In genomic region chr17:65648371-65649174, GRCm38 (mm10) we compare ENCODE assay signal across 17 mouse cellular contexts. TPM values are rescaled to one million over a fixed set of nuclear protein-coding genes. Genes with fewer than 3 reads are reported as not detected.
A peak's percentile ranks its signal among the peaks of the same experiment; 100 is the strongest.
DNase-seq lines count a peak whose midpoint lies in the region; ATAC-seq and TF ChIP-seq lines count a peak whose summit lies in the region.
"Had no signal": no experiment of that assay in that cellular context is flagged by ENCODE, and none has a peak within 500 bp of the region (broad histone marks: within the 10 kb centered on the region; RNA-seq: fewer than 3 reads in every experiment).

No protein-coding gene starts in this region.

- no peak overlapping the region for H3K4me2 ChIP-seq in intestine, postnatal 0 days (replicated peaks; ENCODE audit: low read depth)
- H3K4me2 ChIP-seq in intestine, embryonic 15.5 days (replicated peaks): no peak overlapping the region
- H3K4me2 ChIP-seq: hindbrain, embryonic 12.5 days; limb, embryonic 12.5 days had no signal

- peak; percentile 43 for DNase-seq in ovary, postnatal 36 days (ENCODE audit: low spot score)
- DNase-seq in ovary, postnatal 14 days (ENCODE audit: low spot score): no peak
- peak; percentile 86 for DNase-seq in adrenal gland, adult 8-10 months
- no peak for DNase-seq in gastrocnemius, adult 18-20 months (ENCODE audit: low spot score)
- no peak for DNase-seq in kidney, adult 9 months
- DNase-seq: cerebellum, adult 9-10 months; kidney, postnatal 10 days; lung, adult 2 months had no signal

- H3K27me3 ChIP-seq in intestine, postnatal 0 days (replicated peaks; ENCODE audit: control insufficient read depth, insufficient read depth, low read length): no peaks in the 10 kb centered on the region
- H3K27me3 ChIP-seq in intestine, embryonic 15.5 days (replicated peaks): no peaks in the 10 kb centered on the region
- H3K27me3 ChIP-seq: CH12.LX; hindbrain, embryonic 12.5 days; limb, embryonic 12.5 days had no signal

- no peak for TF ChIP-seq CTCF in intestine, postnatal 0 days (IDR thresholded peaks at IDR 0.05; ENCODE audit: low read depth)

- no peak overlapping the region for H3K4me3 ChIP-seq in intestine, postnatal 0 days (ENCODE audit: low read depth, low read length)
- H3K4me3 ChIP-seq in intestine, embryonic 15.5 days (replicated peaks): no peak overlapping the region
- H3K4me3 ChIP-seq: forebrain, embryonic 10.5 days; hindbrain, embryonic 12.5 days; limb, embryonic 12.5 days had no signal

- H3K27ac ChIP-seq in intestine, postnatal 0 days (ENCODE audit: low read depth, low read length): no peak overlapping the region
- H3K27ac ChIP-seq in intestine, embryonic 15.5 days: no peak overlapping the region
- H3K27ac ChIP-seq: forebrain, embryonic 10.5 days; hindbrain, embryonic 12.5 days; limb, embryonic 12.5 days had no signal

- no peaks in the 10 kb centered on the region for H3K4me1 ChIP-seq in intestine, postnatal 0 days (replicated peaks; ENCODE audit: control insufficient read depth, insufficient read depth, low read length)
- no peaks in the 10 kb centered on the region; the same call in 1 of the 2 replicates for H3K4me1 ChIP-seq in intestine, embryonic 15.5 days (replicated peaks)
- H3K4me1 ChIP-seq: hindbrain, embryonic 12.5 days had no signal

- peak; percentile 33; the same call in 1 of the 2 replicates for ATAC-seq in intestine, postnatal 0 days
- no peak for ATAC-seq in intestine, embryonic 15.5 days

- no peak overlapping the region for H3K9ac ChIP-seq in intestine, postnatal 0 days (ENCODE audit: low read depth, low read length)
- H3K9ac ChIP-seq in intestine, embryonic 15.5 days: no peak overlapping the region
- H3K9ac ChIP-seq: hindbrain, embryonic 12.5 days; limb, embryonic 12.5 days had no signal

- WGBS in intestine, postnatal 0 days: 81% methylated on average over 9 of the region's 9 CpGs
- WGBS in intestine, embryonic 15.5 days: 82% methylated on average over 9 of the region's 9 CpGs

- H3K36me3 ChIP-seq in intestine, postnatal 0 days (ENCODE audit: control insufficient read depth, insufficient read depth): no peaks in the 10 kb centered on the region
- H3K36me3 ChIP-seq in intestine, embryonic 15.5 days: no peaks in the 10 kb centered on the region

- no peaks in the 10 kb centered on the region for H3K9me3 ChIP-seq in intestine, postnatal 0 days (ENCODE audit: control insufficient read depth)
- no peaks in the 10 kb centered on the region for H3K9me3 ChIP-seq in intestine, embryonic 15.5 days
- H3K9me3 ChIP-seq: forebrain, embryonic 10.5 days; hindbrain, embryonic 12.5 days; limb, embryonic 12.5 days had no signal

RNA-seq across cellular contexts. Expression of gene Txndc2, which starts 6.6 kb away (rescaled TPM):
- polyA plus RNA-seq in intestine, postnatal 0 days (2015; fragmentation: Nextera tagmentation; extraction: Ambion mirVana): not detected in 2 replicates
- not detected in 2 replicates for polyA plus RNA-seq in intestine, embryonic 15.5 days (2015; fragmentation: Nextera tagmentation; extraction: Ambion mirVana)
- 10 to 100 TPM in 2 of 4 experiments, 1 to 10 TPM in 2; 9.2 to 45.4 (median 18.7) TPM for total RNA-seq in adrenal gland, adult 8-10 months (2022)
- not detected for total RNA-seq in gastrocnemius, adult 18-20 months (2021)
- total RNA-seq: CH12.LX; layer of hippocampus, postnatal 25 days had no signal
- polyA plus RNA-seq: forebrain, embryonic 10.5 days; small intestine, adult 2 months; stomach, embryonic 16.5 days had no signal

RNA-seq across cellular contexts. Expression of gene Vapa, which starts 35.2 kb away (rescaled TPM):
- 290 and 292 TPM in 2 replicates for polyA plus RNA-seq in intestine, postnatal 0 days (2015; fragmentation: Nextera tagmentation; extraction: Ambion mirVana)
- 206 and 240 TPM in 2 replicates for polyA plus RNA-seq in intestine, embryonic 15.5 days (2015; fragmentation: Nextera tagmentation; extraction: Ambion mirVana)
- 100 to 1,000 TPM; 108 to 165 (median 135) TPM for total RNA-seq in adrenal gland, adult 8-10 months (2022)
- 100 to 1,000 TPM; 138 to 142 TPM for total RNA-seq in gastrocnemius, adult 18-20 months (2021)

Comparison
In these comparisons a context has a peak if more than half of its experiments do, and no peak if none do; other contexts are left out.
1. DNase-seq: peak in ovary, postnatal 36 days (single experiment) and adrenal gland, adult 8-10 months (single experiment); none in ovary, postnatal 14 days (single experiment), gastrocnemius, adult 18-20 months (single experiment) and kidney, adult 9 months (single experiment).
2. RNA of gene Txndc2, which starts 6.6 kb away (total RNA-seq): 9.2 to 45.4 TPM in adrenal gland, adult 8-10 months; not detected in gastrocnemius, adult 18-20 months; every median in the first group is over 10 times any median in the second.